Mouse (Mus musculus): ENCODE results near the gene Mast3.

Gene Mast3

GRCm38 (mm10) chr8:70802786-70803510 is 1.9 kb downstream of the Mast3 start:
- no peak for DNase-seq

GRCm38 (mm10) chr8:70801830-70802229 is 3.0 kb downstream of the Mast3 start:
- DNase-seq, result no peak

- peak; percentile 75 to 83 for DNase-seq
Observed at GRCm38 (mm10) chr8:70801156-70801555, 3.7 kb downstream of the Mast3 start.

- peak in 1 of 2 experiments; percentile 57 for DNase-seq
Observed at GRCm38 (mm10) chr8:70800648-70801047, 4.2 kb downstream of the Mast3 start.

- DNase-seq, result no peak
Observed at GRCm38 (mm10) chr8:70798281-70798680, 6.6 kb downstream of the Mast3 start.

GRCm38 (mm10) chr8:70797081-70798070 is 7.5 kb downstream of the Mast3 start:
- DNase-seq, result peak; percentile 79 to 85

GRCm38 (mm10) chr8:70796403-70797080 is 8.3 kb downstream of the Mast3 start:
- no peak for DNase-seq

GRCm38 (mm10) chr8:70795370-70795769 is 9.5 kb downstream of the Mast3 start:
- DNase-seq, result no peak

- no peak for DNase-seq
Observed at GRCm38 (mm10) chr8:70794215-70794614, 10.6 kb downstream of the Mast3 start.

GRCm38 (mm10) chr8:70792700-70793099 is 12.2 kb downstream of the Mast3 start:
- DNase-seq, result no peak

GRCm38 (mm10) chr8:70791975-70792691 is 12.7 kb downstream of the Mast3 start:
- DNase-seq, result peak; percentile 99 to 100

- DNase-seq, result peak; percentile 80 to 86
Observed at GRCm38 (mm10) chr8:70791294-70791701, 13.6 kb downstream of the Mast3 start.

- DNase-seq, result peak in 1 of 2 experiments; percentile 60
Observed at GRCm38 (mm10) chr8:70790846-70791245, 14.0 kb downstream of the Mast3 start.

- no peak for DNase-seq
Observed at GRCm38 (mm10) chr8:70789046-70789445, 15.8 kb downstream of the Mast3 start.

GRCm38 (mm10) chr8:70787941-70788667 is 16.8 kb downstream of the Mast3 start:
- DNase-seq, result peak in 1 of 2 experiments; percentile 44

GRCm38 (mm10) chr8:70787051-70787445 is 17.8 kb downstream of the Mast3 start:
- DNase-seq, result no peak

GRCm38 (mm10) chr8:70786291-70787050 is 18.4 kb downstream of the Mast3 start:
- no peak for DNase-seq

- DNase-seq, result peak in 1 of 2 experiments; percentile 34
Observed at GRCm38 (mm10) chr8:70780093-70780492, 24.8 kb downstream of the Mast3 start.

GRCm38 (mm10) chr8:70776496-70777444 is 28.1 kb downstream of the Mast3 start, which contains the start of gene Pik3r2:
Pik3r2 (minus strand) TSS chr8:70776713.
- peak; percentile 97 to 98 for DNase-seq
